In the genomic region with DNA sequence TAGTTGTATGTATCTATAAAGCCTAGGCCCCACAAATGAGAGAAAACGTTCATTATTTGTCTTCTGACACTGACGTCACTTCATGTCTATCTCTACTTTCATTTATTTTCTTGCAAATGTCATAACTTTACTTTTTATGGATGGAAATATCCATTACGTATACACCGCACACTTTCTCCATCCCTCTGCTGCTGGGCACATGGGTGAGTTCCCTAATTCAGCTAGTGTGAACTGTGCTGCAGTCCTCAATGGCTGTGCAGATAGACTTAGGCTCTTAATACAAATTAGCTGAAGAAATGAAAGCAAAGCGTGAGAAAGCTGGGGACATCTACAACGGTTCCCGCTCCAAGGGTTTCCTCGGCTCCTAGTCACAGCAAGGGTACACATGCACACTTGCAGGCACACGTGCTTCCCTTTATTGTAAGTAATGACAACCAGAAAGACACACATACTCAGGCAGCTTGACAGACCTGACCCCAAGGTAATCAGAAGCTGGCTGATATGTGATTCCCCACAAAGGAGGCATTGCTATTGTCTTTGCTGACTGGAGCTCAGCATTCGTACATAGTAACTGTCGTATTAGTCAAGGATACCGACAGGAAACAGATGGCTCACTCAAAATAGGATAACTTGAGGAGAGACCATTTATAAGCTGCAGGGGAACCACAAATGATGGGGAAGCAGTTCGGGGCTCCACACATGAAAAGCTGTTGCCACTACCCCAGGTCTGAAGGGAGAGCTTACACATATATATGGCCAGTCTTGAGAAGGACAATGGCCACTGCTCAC, we compare ENCODE assay signal across 17 mouse cellular contexts. TPM values are rescaled to one million over a fixed set of nuclear protein-coding genes. Genes with fewer than 3 reads are reported as not detected.
A peak's percentile ranks its signal among the peaks of the same experiment; 100 is the strongest.
DNase-seq lines count a peak whose midpoint lies in the region; ATAC-seq and TF ChIP-seq lines count a peak whose summit lies in the region.
"Had no signal": no experiment of that assay in that cellular context is flagged by ENCODE, and none has a peak within 500 bp of the region (broad histone marks: within the 10 kb centered on the region; RNA-seq: fewer than 3 reads in every experiment).

No protein-coding gene starts in this region.

- H3K27ac ChIP-seq in forebrain, postnatal 0 days (ENCODE audit: low read depth, low read length), result no peak overlapping the region
- no peak overlapping the region for H3K27ac ChIP-seq in forebrain, embryonic 15.5 days (replicated peaks)
- H3K27ac ChIP-seq: forebrain, embryonic 13.5 days; liver, embryonic 13.5 days had no signal

- H3K9me3 ChIP-seq in forebrain, postnatal 0 days (ENCODE audit: low read length), result no peaks in the 10 kb centered on the region
- H3K9me3 ChIP-seq in forebrain, embryonic 15.5 days, result no peaks in the 10 kb centered on the region
- H3K9me3 ChIP-seq: forebrain, embryonic 13.5 days; liver, embryonic 13.5 days had no signal

- no peaks in the 10 kb centered on the region for H3K36me3 ChIP-seq in forebrain, postnatal 0 days (ENCODE audit: insufficient read depth)
- no peaks in the 10 kb centered on the region for H3K36me3 ChIP-seq in forebrain, embryonic 15.5 days
- H3K36me3 ChIP-seq: embryonic facial prominence, embryonic 13.5 days; liver, embryonic 13.5 days had no signal

- no peaks in the 10 kb centered on the region for H3K27me3 ChIP-seq in forebrain, postnatal 0 days (ENCODE audit: insufficient read depth, low read length)
- no peaks in the 10 kb centered on the region for H3K27me3 ChIP-seq in forebrain, embryonic 15.5 days
- H3K27me3 ChIP-seq: embryonic facial prominence, embryonic 13.5 days; forebrain, embryonic 13.5 days; liver, embryonic 13.5 days had no signal

- peak; percentile 36; the same call in 1 of the 2 replicates for ATAC-seq in forebrain, postnatal 0 days
- ATAC-seq in forebrain, embryonic 15.5 days (replicated peaks), result no peak
- ATAC-seq: forebrain, embryonic 13.5 days had no signal

- H3K4me3 ChIP-seq in forebrain, postnatal 0 days (ENCODE audit: low read depth, low read length), result no peak overlapping the region
- no peak overlapping the region for H3K4me3 ChIP-seq in forebrain, embryonic 15.5 days
- H3K4me3 ChIP-seq: embryonic facial prominence, embryonic 13.5 days; forebrain, embryonic 13.5 days; liver, embryonic 13.5 days had no signal

- DNase-seq in forebrain, postnatal 0 days, result peak; percentile 20
- peak; percentile 9 for DNase-seq in right cerebral cortex, adult 18-20 months
- no peak for DNase-seq in right cerebral cortex, postnatal 14 days
- peak; percentile 4 to 6 for DNase-seq in layer of hippocampus, postnatal 36 days
- DNase-seq in telencephalon, adult 2 months (ENCODE audit: low read depth, low spot score), result peak; percentile 38
- DNase-seq in ovary, postnatal 10 days (ENCODE audit: low spot score), result no peak
- DNase-seq in spleen, postnatal 4 days (ENCODE audit: low spot score in 2 of 2), result no peak
- DNase-seq: adrenal gland, adult 8-10 months; cerebellum, adult 11-12 months; gastrocnemius, postnatal 36 days; kidney, postnatal 25 days; liver, embryonic 13.5 days; thymus, postnatal 25 days had no signal

- TF ChIP-seq CTCF in forebrain, postnatal 0 days (IDR thresholded peaks at IDR 0.05; ENCODE audit: low read depth), result no peak

- WGBS in forebrain, postnatal 0 days, result 65% methylated on average over 13 of the region's 13 CpGs
- 78% methylated on average over 13 of the region's 13 CpGs for WGBS in forebrain, embryonic 15.5 days

- no peak overlapping the region for H3K4me2 ChIP-seq in forebrain, postnatal 0 days (ENCODE audit: low read depth)
- no peak overlapping the region for H3K4me2 ChIP-seq in forebrain, embryonic 15.5 days (replicated peaks)
- H3K4me2 ChIP-seq: embryonic facial prominence, embryonic 13.5 days; forebrain, embryonic 13.5 days; liver, embryonic 13.5 days had no signal

- H3K9ac ChIP-seq in forebrain, postnatal 0 days, result no peak overlapping the region
- H3K9ac ChIP-seq in forebrain, embryonic 15.5 days (replicated peaks), result no peak overlapping the region
- H3K9ac ChIP-seq: embryonic facial prominence, embryonic 13.5 days; forebrain, embryonic 13.5 days; liver, embryonic 13.5 days had no signal

- peaks cover 3% of the 10 kb centered on the region; the same call in 1 of the 2 replicates for H3K4me1 ChIP-seq in forebrain, postnatal 0 days (ENCODE audit: insufficient read depth)
- peaks cover 11% of the 10 kb centered on the region for H3K4me1 ChIP-seq in forebrain, embryonic 15.5 days
- H3K4me1 ChIP-seq: forebrain, embryonic 13.5 days had no signal

RNA-seq across cellular contexts. Expression of a gene that starts 36.6 kb away (rescaled TPM):
- total RNA-seq in forebrain, postnatal 0 days (2014; rRNA removed), result 69.6 and 69.7 TPM in 2 replicates
- polyA plus RNA-seq in forebrain, postnatal 0 days (2015; fragmentation: Nextera tagmentation; extraction: Ambion mirVana), result 61.6 and 72.0 TPM in 2 replicates
- 75.9 and 79.1 TPM in 2 replicates for polyA plus RNA-seq in forebrain, embryonic 15.5 days (2015; fragmentation: Nextera tagmentation; extraction: Ambion mirVana)
- 100 to 1,000 TPM in 1 of 2 experiments, 10 to 100 TPM in 1; 98.3 to 109 TPM for total RNA-seq in layer of hippocampus, postnatal 36 days (2021)

RNA-seq across cellular contexts. Expression of a gene that starts 49.2 kb away (rescaled TPM):
- total RNA-seq in forebrain, postnatal 0 days (2014; rRNA removed), result 41.0 and 47.9 TPM in 2 replicates
- 51.4 and 58.0 TPM in 2 replicates for polyA plus RNA-seq in forebrain, postnatal 0 days (2015; fragmentation: Nextera tagmentation; extraction: Ambion mirVana)
- 22.1 and 22.8 TPM in 2 replicates for polyA plus RNA-seq in forebrain, embryonic 15.5 days (2015; fragmentation: Nextera tagmentation; extraction: Ambion mirVana)
- total RNA-seq in layer of hippocampus, postnatal 36 days (2021), result 10 to 100 TPM; 48.7 to 50.2 TPM

RNA-seq across cellular contexts. Expression of a gene that starts 49.8 kb away (rescaled TPM):
- not detected in 2 replicates for total RNA-seq in forebrain, postnatal 0 days (2014; rRNA removed)
- not detected in 2 replicates for polyA plus RNA-seq in forebrain, postnatal 0 days (2015; fragmentation: Nextera tagmentation; extraction: Ambion mirVana)
- polyA plus RNA-seq in forebrain, embryonic 15.5 days (2015; fragmentation: Nextera tagmentation; extraction: Ambion mirVana), result not detected in 2 replicates
- total RNA-seq in layer of hippocampus, postnatal 36 days (2021), result not detected
- total RNA-seq: adrenal gland, adult 8-10 months; gastrocnemius, postnatal 36 days had no signal
- polyA plus RNA-seq: embryonic facial prominence, embryonic 13.5 days; forebrain, embryonic 13.5 days; heart, embryonic 16.5 days; liver, embryonic 13.5 days had no signal

Comparison
In these comparisons a context has a peak if more than half of its experiments do, and no peak if none do; other contexts are left out.
1. DNase-seq: peak in forebrain, postnatal 0 days (single experiment), right cerebral cortex, adult 18-20 months (single experiment), layer of hippocampus, postnatal 36 days (2 of 2) and telencephalon, adult 2 months (single experiment); none in right cerebral cortex, postnatal 14 days (single experiment), ovary, postnatal 10 days (single experiment) and spleen, postnatal 4 days (0 of 2).